Mouse (Mus musculus): Measurements from ENCODE around the gene Mindy1. TPM values are rescaled to one million over a fixed set of nuclear protein-coding genes. Genes with fewer than 3 reads are reported as not detected.

The Mindy1 gene
- polyA plus RNA-seq, 1 experiment: 95.2 TPM

DNA sequence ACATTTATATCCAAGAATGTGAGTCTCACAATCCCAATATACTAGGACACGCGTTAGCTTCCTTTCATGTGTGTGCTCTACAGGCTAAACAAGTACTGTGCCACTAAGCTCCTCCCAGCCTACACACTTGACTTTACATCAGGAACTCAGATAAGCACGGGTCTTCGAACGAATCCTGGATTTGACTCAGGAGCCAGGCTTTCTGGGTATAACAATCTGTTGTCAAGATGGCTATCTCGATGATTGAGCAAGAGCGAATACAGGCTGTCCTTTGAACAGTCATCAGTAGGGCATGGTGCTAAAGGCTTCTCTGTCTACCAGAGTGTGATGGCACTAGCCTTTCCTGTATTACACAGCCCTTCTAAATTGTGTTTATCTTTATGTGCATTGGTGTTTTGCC lies 16.9 kb downstream of the Mindy1 start:
- Histone ChIP-seq H3K4me3 (replicated peaks; ENCODE audit: extremely low read depth, low read depth, low read length) (no peak overlapping the region), H3K4me1 (ENCODE audit: control insufficient read depth, insufficient read depth, low read length) (peaks cover 14% of the 10 kb centered on the region)
- DNase-seq: no peak
- TF ChIP-seq POLR2A (IDR thresholded peaks at IDR 0.05; ENCODE audit: borderline replicate concordance, extremely low read depth, low read depth, low read length) (no peak), CTCF (IDR thresholded peaks at IDR 0.05; ENCODE audit: insufficient read depth, low read length) (no peak)
- WGBS: 42% methylated on average over 7 of the region's 7 CpGs

DNA sequence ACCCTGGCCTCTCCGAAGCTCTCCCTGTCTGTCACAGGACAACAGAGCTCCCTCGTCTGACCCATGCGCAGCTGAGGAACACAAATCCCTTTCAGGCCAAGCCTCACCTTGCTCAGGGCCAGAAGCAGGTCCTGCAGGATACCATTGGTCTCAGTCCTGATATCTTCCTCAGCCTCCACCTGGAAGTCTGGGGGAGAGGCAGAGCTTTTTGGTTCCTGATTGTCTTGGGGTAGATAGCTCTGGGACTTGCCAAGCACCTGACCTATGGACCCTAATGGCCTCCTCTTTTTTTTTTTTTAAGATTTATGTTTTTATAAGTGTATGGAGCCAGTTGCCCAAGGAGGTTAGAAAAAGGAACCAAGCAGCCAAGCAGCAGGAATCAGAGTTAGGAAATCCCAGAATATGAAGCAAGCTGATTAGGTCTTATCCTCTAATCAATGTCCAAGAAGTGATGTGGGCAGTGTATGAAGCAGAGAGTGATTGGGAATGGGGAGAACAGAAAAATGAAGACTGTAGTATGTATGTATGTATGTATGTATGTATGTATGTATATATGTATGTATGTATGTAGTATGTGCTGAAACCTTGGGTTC lies 20.2 kb downstream of the Mindy1 start:
- H3K4me3 ChIP-seq (replicated peaks; ENCODE audit: extremely low read depth, low read depth, low read length): no peak overlapping the region
- peaks cover 8% of the 10 kb centered on the region; the same call in 1 of the 2 replicates for H3K4me1 ChIP-seq (ENCODE audit: control insufficient read depth, insufficient read depth, low read length)
- DNase-seq: no peak
- WGBS: 77% methylated on average over 3 of the region's 3 CpGs
- no peak for TF ChIP-seq CTCF (IDR thresholded peaks at IDR 0.05; ENCODE audit: insufficient read depth, low read length)
- no peak for TF ChIP-seq POLR2A (IDR thresholded peaks at IDR 0.05; ENCODE audit: borderline replicate concordance, extremely low read depth, low read depth, low read length)

DNA sequence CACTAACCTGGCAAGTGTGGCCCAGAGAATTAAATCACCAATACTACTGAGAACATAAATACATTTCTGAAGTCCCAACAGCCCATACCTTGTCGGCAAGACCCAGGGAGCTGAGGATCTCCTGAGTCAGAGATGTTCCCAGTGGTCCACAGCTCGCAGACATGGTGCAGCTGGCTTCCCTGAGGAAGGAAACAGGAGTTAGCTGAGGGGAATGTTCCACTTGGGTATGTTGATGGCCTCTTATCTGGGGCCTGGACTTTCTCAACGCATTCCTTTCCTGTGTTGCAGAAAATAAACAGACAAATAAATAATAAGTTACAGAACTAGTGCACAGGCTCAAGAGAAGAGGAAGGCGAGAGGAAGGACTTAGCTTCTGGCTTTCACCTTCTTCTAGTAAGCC lies 25.1 kb downstream of the Mindy1 start:
- no peak for TF ChIP-seq CTCF (IDR thresholded peaks at IDR 0.05; ENCODE audit: insufficient read depth, low read length)
- TF ChIP-seq POLR2A (IDR thresholded peaks at IDR 0.05; ENCODE audit: borderline replicate concordance, extremely low read depth, low read depth, low read length): no peak
- no peaks in the 10 kb centered on the region for H3K4me1 ChIP-seq (ENCODE audit: control insufficient read depth, insufficient read depth, low read length)
- no peak overlapping the region for H3K4me3 ChIP-seq (replicated peaks; ENCODE audit: extremely low read depth, low read depth, low read length)
- WGBS: 53% methylated on average over 4 of the region's 4 CpGs
- no peak for DNase-seq

DNA sequence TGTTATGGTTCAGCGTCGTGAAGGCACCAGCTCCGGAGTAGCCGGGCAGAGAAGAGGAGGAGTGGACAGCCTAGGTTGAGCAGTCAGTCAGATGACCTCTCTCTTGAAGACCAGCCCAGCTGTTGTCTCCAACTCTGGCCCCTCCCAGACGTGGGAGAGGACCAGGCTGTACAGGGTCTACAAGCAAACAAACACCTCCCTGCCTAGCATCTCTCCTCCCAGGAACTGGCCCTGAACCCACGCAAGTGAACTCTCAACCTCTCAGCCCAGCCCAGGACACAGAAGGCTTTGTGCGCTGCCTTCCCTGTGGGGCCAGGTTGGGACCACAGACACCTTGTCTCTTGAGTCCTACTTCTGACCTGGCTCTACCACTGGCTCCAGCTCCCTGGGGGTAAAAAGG lies 26.0 kb downstream of the Mindy1 start, which contains the start of gene Anxa9:
Gene Anxa9 (minus strand): TSS at position 77 of the 400 bp plus-strand sequence.
- no peak within 1 kb of the TSS for H3K4me3 ChIP-seq (replicated peaks; ENCODE audit: extremely low read depth, low read depth, low read length)
- DNase-seq: no peak
- 50% methylated on average over 7 of the region's 7 CpGs for WGBS
- TF ChIP-seq POLR2A (IDR thresholded peaks at IDR 0.05; ENCODE audit: borderline replicate concordance, extremely low read depth, low read depth, low read length): peak; percentile 9; the same call in 1 of the 2 replicates
- no peak for TF ChIP-seq CTCF (IDR thresholded peaks at IDR 0.05; ENCODE audit: insufficient read depth, low read length)
- no peaks in the 10 kb centered on the region for H3K4me1 ChIP-seq (ENCODE audit: control insufficient read depth, insufficient read depth, low read length)

DNA sequence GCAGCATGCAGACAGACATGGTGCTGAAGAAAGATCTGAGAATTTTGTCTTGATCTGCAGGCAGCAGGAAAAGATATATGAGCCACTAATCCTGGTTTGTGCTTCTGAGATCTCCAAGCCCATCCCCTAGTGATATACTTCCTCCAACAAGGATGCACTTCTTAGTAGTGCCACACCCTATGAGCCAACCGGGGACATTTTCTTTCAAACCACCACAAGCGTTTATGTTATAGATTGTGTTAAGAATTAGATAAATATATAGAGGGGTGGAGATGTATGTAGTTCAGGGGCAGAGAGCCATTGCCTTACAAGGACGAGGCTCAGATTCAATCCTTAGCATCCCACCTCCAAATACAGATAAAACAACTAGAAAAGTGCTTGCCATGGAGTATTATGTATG lies 29.4 kb downstream of the Mindy1 start:
- Histone ChIP-seq H3K4me1 (ENCODE audit: control insufficient read depth, insufficient read depth, low read length) (no peaks in the 10 kb centered on the region; the same call in 1 of the 2 replicates), H3K4me3 (replicated peaks; ENCODE audit: extremely low read depth, low read depth, low read length) (no peak overlapping the region)
- no peak for TF ChIP-seq POLR2A (IDR thresholded peaks at IDR 0.05; ENCODE audit: borderline replicate concordance, extremely low read depth, low read depth, low read length)
- no peak for TF ChIP-seq CTCF (IDR thresholded peaks at IDR 0.05; ENCODE audit: insufficient read depth, low read length)
- 42% methylated on average over 3 of the region's 3 CpGs for WGBS
- no peak for DNase-seq

DNA sequence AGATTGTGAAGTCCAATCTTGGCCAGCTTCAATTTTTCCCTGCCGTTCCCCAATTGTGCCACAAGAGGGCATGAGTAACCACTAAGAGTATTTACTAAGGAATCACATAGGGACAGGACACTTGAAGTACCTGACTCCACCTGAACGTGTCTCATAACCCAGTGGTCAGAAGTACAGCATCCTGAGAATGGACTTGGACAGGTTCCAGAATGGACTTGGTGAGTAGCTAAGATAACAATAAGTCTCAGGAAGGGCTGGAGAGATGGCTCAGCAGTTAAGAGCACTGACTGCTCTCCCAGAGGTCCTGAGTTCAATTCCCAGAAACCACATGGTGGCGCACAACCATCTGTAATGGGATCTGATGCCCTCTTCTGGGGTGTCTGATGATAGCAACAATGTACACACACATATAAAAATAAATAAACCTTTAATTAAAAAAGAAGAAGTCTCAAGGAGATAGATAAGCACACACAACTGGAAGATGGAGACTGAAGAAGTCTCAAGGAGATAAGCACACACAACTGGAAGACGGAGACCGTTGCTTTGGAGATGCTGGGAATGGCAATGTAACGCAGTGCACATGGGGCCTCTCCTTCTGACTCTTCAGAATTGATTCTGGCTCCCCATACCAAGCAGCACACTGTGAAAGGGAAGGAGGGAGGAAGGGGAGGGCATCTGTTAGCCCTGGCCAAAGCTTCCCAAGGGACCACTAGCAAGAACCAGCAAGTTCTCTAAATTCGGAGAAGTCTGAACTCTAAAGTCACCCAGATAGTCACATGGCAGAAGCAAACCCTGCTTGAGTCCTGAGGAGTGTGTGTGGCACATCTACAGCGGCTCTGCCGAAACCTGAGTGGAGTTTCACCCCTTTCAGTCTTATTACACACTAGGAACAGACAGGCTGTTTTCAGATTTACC lies 30.1 kb downstream of the Mindy1 start:
- H3K4me3 ChIP-seq (replicated peaks; ENCODE audit: extremely low read depth, low read depth, low read length): no peak overlapping the region
- H3K4me1 ChIP-seq (ENCODE audit: control insufficient read depth, insufficient read depth, low read length): peaks cover 2% of the 10 kb centered on the region; the same call in 1 of the 2 replicates
- 56% methylated on average over 9 of the region's 9 CpGs for WGBS
- DNase-seq: peak; percentile 73
- TF ChIP-seq POLR2A (IDR thresholded peaks at IDR 0.05; ENCODE audit: borderline replicate concordance, extremely low read depth, low read depth, low read length) (no peak), CTCF (IDR thresholded peaks at IDR 0.05; ENCODE audit: insufficient read depth, low read length) (no peak; the same call in none of the 2 replicates)

DNA sequence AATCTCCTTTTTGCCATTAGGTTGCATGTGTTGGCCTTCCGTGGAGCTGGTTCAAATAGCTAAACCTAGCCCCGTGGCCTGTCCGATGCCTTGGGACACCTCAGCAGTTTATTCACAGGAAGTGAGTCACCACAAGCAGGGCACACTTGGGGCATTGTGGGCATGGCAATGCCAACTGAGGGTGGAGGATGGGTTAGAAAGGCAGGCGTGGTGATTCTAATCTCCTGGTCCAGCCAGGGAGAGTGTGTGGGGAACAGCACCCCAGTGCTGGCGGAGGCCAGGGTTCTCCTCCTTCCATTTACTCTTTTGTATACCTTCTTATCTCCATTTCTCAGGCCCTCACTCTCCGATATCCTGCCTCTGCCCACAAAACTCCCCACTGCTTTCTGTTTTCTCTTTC lies 31.5 kb downstream of the Mindy1 start:
- no peak for TF ChIP-seq CTCF (IDR thresholded peaks at IDR 0.05; ENCODE audit: insufficient read depth, low read length)
- no peak for TF ChIP-seq POLR2A (IDR thresholded peaks at IDR 0.05; ENCODE audit: borderline replicate concordance, extremely low read depth, low read depth, low read length)
- WGBS: 23% methylated on average over 6 of the region's 6 CpGs
- peaks cover 7% of the 10 kb centered on the region; the same call in 1 of the 2 replicates for H3K4me1 ChIP-seq (ENCODE audit: control insufficient read depth, insufficient read depth, low read length)
- no peak for DNase-seq
- no peak overlapping the region for H3K4me3 ChIP-seq (replicated peaks; ENCODE audit: extremely low read depth, low read depth, low read length)

DNA sequence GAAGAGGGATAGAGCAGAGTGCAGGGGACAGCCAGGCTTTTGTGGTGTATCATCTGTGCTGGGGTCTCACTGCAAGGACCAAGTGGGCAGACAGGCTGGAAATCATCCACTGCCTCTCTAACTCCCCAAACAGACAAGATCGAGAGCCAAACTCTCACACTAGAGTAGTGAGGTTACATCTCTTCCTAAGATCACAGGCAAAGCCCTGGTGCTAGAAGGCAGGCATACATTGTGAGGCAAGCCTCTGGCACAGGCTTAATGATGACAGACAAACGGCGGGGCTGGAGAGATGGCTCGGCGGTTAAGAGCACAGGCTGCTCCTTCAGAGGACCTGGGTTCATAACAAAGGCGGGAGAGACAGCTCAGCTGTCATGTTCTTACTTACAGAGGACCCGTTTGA lies 32.3 kb downstream of the Mindy1 start:
- DNase-seq: no peak
- Histone ChIP-seq H3K4me3 (replicated peaks; ENCODE audit: extremely low read depth, low read depth, low read length) (no peak overlapping the region), H3K4me1 (ENCODE audit: control insufficient read depth, insufficient read depth, low read length) (peaks cover 11% of the 10 kb centered on the region)
- TF ChIP-seq CTCF (IDR thresholded peaks at IDR 0.05; ENCODE audit: insufficient read depth, low read length) (no peak), POLR2A (IDR thresholded peaks at IDR 0.05; ENCODE audit: borderline replicate concordance, extremely low read depth, low read depth, low read length) (no peak)
- 67% methylated on average over 7 of the region's 7 CpGs for WGBS

DNA sequence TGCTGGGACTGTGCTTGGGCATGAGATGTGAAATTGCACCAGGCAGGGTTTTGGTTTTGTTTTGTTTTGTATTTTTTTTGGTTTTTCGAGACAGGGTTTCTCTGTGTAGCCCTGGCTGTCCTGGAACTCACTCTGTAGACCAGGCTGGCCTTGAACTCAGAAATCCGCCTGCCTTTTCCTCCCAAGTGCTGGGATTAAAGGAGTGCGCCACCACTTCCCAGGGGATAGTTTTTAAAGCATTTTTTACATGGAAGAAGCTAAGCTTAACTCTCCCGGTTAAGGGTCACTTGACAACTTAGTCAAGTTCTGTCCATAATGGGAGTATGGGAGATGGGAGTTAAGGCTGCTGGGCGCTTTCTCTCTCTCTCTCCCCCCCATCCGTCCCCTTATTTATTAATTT lies 32.9 kb downstream of the Mindy1 start:
- Histone ChIP-seq H3K4me1 (ENCODE audit: control insufficient read depth, insufficient read depth, low read length) (peaks cover 16% of the 10 kb centered on the region), H3K4me3 (replicated peaks; ENCODE audit: extremely low read depth, low read depth, low read length) (no peak overlapping the region)
- DNase-seq: no peak
- 80% methylated on average over 6 of the region's 6 CpGs for WGBS
- no peak for TF ChIP-seq CTCF (IDR thresholded peaks at IDR 0.05; ENCODE audit: insufficient read depth, low read length)
- TF ChIP-seq POLR2A (IDR thresholded peaks at IDR 0.05; ENCODE audit: borderline replicate concordance, extremely low read depth, low read depth, low read length): no peak

Data from lung, adult 2 months (tissue).